Mouse (Mus musculus): Measurements from ENCODE around the gene Mbd3l2. TPM values are rescaled to one million over a fixed set of nuclear protein-coding genes. Genes with fewer than 3 reads are reported as not detected.

Mbd3l2 gene
- polyA plus RNA-seq, 1 experiment: not detected

DNA sequence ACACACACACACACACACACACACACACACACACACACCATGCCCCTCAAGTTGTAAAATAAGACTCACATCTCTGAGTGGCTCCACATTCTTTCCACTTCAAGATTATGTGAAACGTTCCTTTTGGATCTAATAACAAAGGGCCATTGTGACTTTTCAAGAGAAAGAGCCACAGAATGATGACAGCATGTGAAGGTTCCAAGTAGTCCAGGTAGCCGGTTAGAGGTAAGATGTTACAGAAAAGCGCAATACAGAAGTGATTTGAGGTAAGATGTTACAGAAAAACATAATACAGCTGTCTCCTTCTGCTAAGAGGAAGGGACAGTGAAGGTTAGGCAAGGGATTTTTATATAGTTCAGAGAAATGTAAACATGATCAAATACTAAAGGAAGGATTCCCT is 47.7 kb downstream of the Mbd3l2 start, which contains the start of the genes Zfp558 and Mbd3l1:
Gene Zfp558 (minus strand): TSS at position 101 of the 400 bp plus-strand sequence.
Gene Mbd3l1 (plus strand): TSS at position 192 of the 400 bp plus-strand sequence.
- Histone ChIP-seq H3ac (ENCODE audit: control insufficient read depth, insufficient read length, low read depth) (no peak within 1 kb of the TSS), H3K36me3 (ENCODE audit: control insufficient read depth, insufficient read depth) (no peaks in the 10 kb centered on the region), H3K79me3 (ENCODE audit: low read depth) (no peaks in the 10 kb centered on the region), H3K27me3 (ENCODE audit: control insufficient read depth, insufficient read depth, insufficient read length) (no peaks in the 10 kb centered on the region), H3K4me3 (ENCODE audit: insufficient read depth, poor library complexity, severe bottlenecking) (no peak within 1 kb of the TSS), H3K79me2 (ENCODE audit: control insufficient read depth, insufficient read depth) (no peaks in the 10 kb centered on the region)
- no peak for TF ChIP-seq CTCF (IDR thresholded peaks at IDR 0.05; ENCODE audit: control insufficient read depth, insufficient read depth, insufficient read length)
- TF ChIP-seq MYOG (IDR thresholded peaks at IDR 0.05; ENCODE audit: control insufficient read depth, extremely low read depth, insufficient read length): no peak
- no peak for TF ChIP-seq USF1 (IDR thresholded peaks at IDR 0.05; ENCODE audit: low read depth)
- TF ChIP-seq MAX (IDR thresholded peaks at IDR 0.05): no peak
- TF ChIP-seq MYOD1 (IDR thresholded peaks at IDR 0.05; ENCODE audit: control insufficient read depth, insufficient read length, low read depth): no peak
- TF ChIP-seq CEBPB (IDR thresholded peaks at IDR 0.05; ENCODE audit: low read depth): no peak
- TF ChIP-seq FOSL1 (IDR thresholded peaks at IDR 0.05; ENCODE audit: insufficient read depth, low read length, poor library complexity, severe bottlenecking): no peak

Small RNA genes lying within 50 kb of the gene (microRNA-seq; reads per million reads assigned to microRNA genes)
- gene Gm22854 (ENCODE audit: borderline microRNAs expressed): not detected

Other genes with a start within 250 kb of the Mbd3l2 start
- gene Chordc1, start 138.5 kb upstream of the Mbd3l2 start, polyA plus RNA-seq (2012; fragmentation: generic; extraction: Trizol): 27.5 TPM
- 1.1 TPM for gene Naalad2, start 27.7 kb upstream of the Mbd3l2 start, polyA plus RNA-seq (2012; fragmentation: generic; extraction: Trizol)
- 0.01 TPM for gene Ubtfl1, start 26.2 kb upstream of the Mbd3l2 start, polyA plus RNA-seq (2012; fragmentation: generic; extraction: Trizol)
- gene Zfp558, start 47.6 kb downstream of the Mbd3l2 start, polyA plus RNA-seq (2012; fragmentation: generic; extraction: Trizol): 0.30 TPM
- gene Mbd3l1, start 47.7 kb downstream of the Mbd3l2 start, polyA plus RNA-seq (2012; fragmentation: generic; extraction: Trizol): not detected
- not detected for gene Muc16, start 243.9 kb downstream of the Mbd3l2 start, polyA plus RNA-seq (2012; fragmentation: generic; extraction: Trizol)